Mouse (Mus musculus): Measurements from ENCODE around the gene Rps26.

DNA sequence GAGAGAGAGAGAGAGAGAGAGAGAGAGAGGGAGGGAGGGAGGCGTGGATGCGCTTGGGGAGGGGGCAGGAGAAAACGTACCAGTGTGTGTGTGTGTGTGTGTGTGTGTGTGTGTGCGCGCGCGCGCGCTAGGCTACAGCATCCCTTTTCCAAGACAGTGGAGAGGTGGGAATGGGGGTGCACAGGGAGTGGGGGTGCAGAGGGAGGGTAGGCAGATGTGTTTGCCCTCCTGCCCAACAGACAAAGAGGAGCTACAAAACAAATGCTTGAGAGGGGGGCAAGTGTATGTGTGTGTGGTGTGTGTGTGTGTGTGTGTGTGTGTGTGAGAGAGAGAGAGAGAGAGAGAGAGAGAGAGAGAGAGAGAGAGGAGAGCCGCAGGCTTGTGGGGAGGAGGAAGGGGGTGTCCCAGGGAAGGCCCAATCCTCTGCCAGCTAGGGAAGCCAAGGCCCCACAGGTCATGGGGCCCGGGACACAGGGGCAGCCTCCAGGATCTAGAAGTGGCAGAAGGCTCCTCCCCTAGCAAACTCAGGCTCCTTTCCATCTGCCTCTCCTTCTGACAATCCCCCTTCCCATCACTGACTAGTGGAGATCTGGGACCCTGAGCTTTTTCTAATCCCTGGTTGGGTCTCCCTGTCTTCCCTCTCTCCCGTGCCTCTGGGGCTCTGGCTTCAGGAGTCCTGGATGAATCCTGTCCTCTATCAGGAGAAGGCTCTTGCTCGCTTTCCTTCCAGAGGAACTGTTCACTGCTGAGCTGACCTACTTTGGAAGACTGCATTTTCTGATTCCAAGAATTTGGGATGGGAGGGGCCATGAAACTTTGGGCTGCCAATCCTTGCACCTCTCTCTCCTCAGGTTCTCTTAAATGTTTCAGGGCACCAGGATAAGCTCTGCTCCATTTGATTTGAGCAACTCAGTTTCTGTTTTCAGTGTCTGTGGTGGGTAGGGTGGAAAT, 19.9 kb upstream of the Rps26 start:
- TF ChIP-seq CTCF (IDR thresholded peaks at IDR 0.05; ENCODE audit: insufficient read depth, low read length) (no peak), POLR2A (IDR thresholded peaks at IDR 0.05; ENCODE audit: borderline replicate concordance, extremely low read depth, low read depth, low read length) (no peak)

All from lung, adult 2 months (tissue).